In the genomic region with DNA sequence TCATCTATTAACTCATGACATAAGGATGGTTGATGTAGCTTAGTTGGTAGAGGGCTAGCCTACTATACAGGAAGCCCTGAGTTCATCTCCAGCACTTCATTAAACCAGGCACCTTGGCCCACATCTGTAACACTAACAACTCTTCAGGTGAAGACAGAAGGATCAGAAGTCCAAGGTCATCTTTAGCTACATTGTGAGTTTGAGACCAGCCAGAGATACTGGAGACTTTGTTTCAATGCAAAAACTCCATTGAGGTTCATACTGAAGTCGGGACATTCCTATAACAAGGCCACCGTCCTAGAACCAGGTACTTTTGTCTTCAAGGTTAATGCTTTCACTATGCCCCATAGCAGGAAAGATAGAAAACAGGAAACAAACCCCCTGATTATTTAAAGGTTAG, we compare ENCODE assay signal across 8 mouse cellular contexts. TPM values are rescaled to one million over a fixed set of nuclear protein-coding genes. Genes with fewer than 3 reads are reported as not detected.
DNase-seq lines count a peak whose midpoint lies in the region; ATAC-seq lines count a peak whose summit lies in the region.

No protein-coding gene starts in this region.

- no peak overlapping the region for H3K4me3 ChIP-seq in forebrain, embryonic 15.5 days
- no peak overlapping the region for H3K4me3 ChIP-seq in forebrain, embryonic 16.5 days (replicated peaks; ENCODE audit: low read length)
- H3K4me3 ChIP-seq in lung, embryonic 15.5 days, result no peak overlapping the region
- H3K4me3 ChIP-seq in liver, embryonic 12.5 days, result no peak overlapping the region
- no peak overlapping the region for H3K4me3 ChIP-seq in neural tube, embryonic 13.5 days

- no peak overlapping the region for H3K9ac ChIP-seq in forebrain, embryonic 15.5 days (replicated peaks)
- no peak overlapping the region for H3K9ac ChIP-seq in forebrain, embryonic 16.5 days (replicated peaks; ENCODE audit: low read depth, low read length)
- H3K9ac ChIP-seq in lung, embryonic 15.5 days, result no peak overlapping the region
- peak overlapping the region; percentile 73; the same call in 1 of the 2 replicates for H3K9ac ChIP-seq in liver, embryonic 12.5 days
- no peak overlapping the region for H3K9ac ChIP-seq in neural tube, embryonic 13.5 days

- peak overlapping the region; percentile 86; the same call in 1 of the 2 replicates for H3K4me2 ChIP-seq in forebrain, embryonic 15.5 days (replicated peaks)
- H3K4me2 ChIP-seq in forebrain, embryonic 16.5 days (ENCODE audit: low read length), result no peak overlapping the region
- H3K4me2 ChIP-seq in lung, embryonic 15.5 days, result peak overlapping the region; percentile 99
- H3K4me2 ChIP-seq in liver, embryonic 12.5 days, result peak overlapping the region; percentile 97
- H3K4me2 ChIP-seq in neural tube, embryonic 13.5 days, result peak overlapping the region; percentile 71

- no peaks in the 10 kb centered on the region for H3K27me3 ChIP-seq in forebrain, embryonic 15.5 days
- H3K27me3 ChIP-seq in forebrain, embryonic 16.5 days (replicated peaks; ENCODE audit: control insufficient read depth, insufficient read depth, low read length), result no peaks in the 10 kb centered on the region
- H3K27me3 ChIP-seq in lung, embryonic 15.5 days, result no peaks in the 10 kb centered on the region
- H3K27me3 ChIP-seq in liver, embryonic 12.5 days (replicated peaks), result no peaks in the 10 kb centered on the region
- H3K27me3 ChIP-seq in neural tube, embryonic 13.5 days, result no peaks in the 10 kb centered on the region

- no peaks in the 10 kb centered on the region for H3K9me3 ChIP-seq in forebrain, embryonic 15.5 days
- no peaks in the 10 kb centered on the region for H3K9me3 ChIP-seq in forebrain, embryonic 16.5 days (ENCODE audit: control insufficient read depth, low read length)
- no peaks in the 10 kb centered on the region for H3K9me3 ChIP-seq in lung, embryonic 15.5 days
- no peaks in the 10 kb centered on the region for H3K9me3 ChIP-seq in liver, embryonic 12.5 days (replicated peaks)
- H3K9me3 ChIP-seq in neural tube, embryonic 13.5 days, result no peaks in the 10 kb centered on the region

- peak overlapping the region; percentile 95; the same call in 1 of the 2 replicates for H3K27ac ChIP-seq in forebrain, embryonic 15.5 days (replicated peaks)
- no peak overlapping the region for H3K27ac ChIP-seq in forebrain, embryonic 16.5 days (ENCODE audit: low read length)
- no peak overlapping the region for H3K27ac ChIP-seq in lung, embryonic 15.5 days
- H3K27ac ChIP-seq in liver, embryonic 12.5 days, result peak overlapping the region; percentile 82; the same call in 1 of the 2 replicates
- H3K27ac ChIP-seq in neural tube, embryonic 13.5 days (replicated peaks), result peak overlapping the region; percentile 92

- 89% methylated on average over 2 of the region's 2 CpGs for WGBS in forebrain, embryonic 15.5 days
- WGBS in forebrain, embryonic 16.5 days, result 83% methylated on average over 2 of the region's 2 CpGs
- WGBS in lung, embryonic 15.5 days, result 84% methylated on average over 2 of the region's 2 CpGs
- 77% methylated on average over 2 of the region's 2 CpGs for whole genome bisulfite sequencing in liver, embryonic 12.5 days (ENCODE audit: insufficient replicate concordance)
- WGBS in neural tube, embryonic 13.5 days, result 90% methylated on average over 2 of the region's 2 CpGs

- DNase-seq in lung, postnatal 4 days, result no peak
- DNase-seq in thymus, postnatal 4 days, result no peak

- H3K36me3 ChIP-seq in forebrain, embryonic 15.5 days, result no peaks in the 10 kb centered on the region
- no peaks in the 10 kb centered on the region for H3K36me3 ChIP-seq in forebrain, embryonic 16.5 days (ENCODE audit: control insufficient read depth, insufficient read depth)
- H3K36me3 ChIP-seq in lung, embryonic 15.5 days, result no peaks in the 10 kb centered on the region
- no peaks in the 10 kb centered on the region for H3K36me3 ChIP-seq in liver, embryonic 12.5 days
- H3K36me3 ChIP-seq in neural tube, embryonic 13.5 days, result no peaks in the 10 kb centered on the region

- peaks cover 15% of the 10 kb centered on the region for H3K4me1 ChIP-seq in forebrain, embryonic 15.5 days
- peaks cover 11% of the 10 kb centered on the region for H3K4me1 ChIP-seq in forebrain, embryonic 16.5 days (replicated peaks; ENCODE audit: control insufficient read depth, insufficient read depth, low read length)
- H3K4me1 ChIP-seq in lung, embryonic 15.5 days, result peaks cover 23% of the 10 kb centered on the region
- peaks cover 58% of the 10 kb centered on the region for H3K4me1 ChIP-seq in liver, embryonic 12.5 days
- peaks cover 17% of the 10 kb centered on the region for H3K4me1 ChIP-seq in neural tube, embryonic 13.5 days (replicated peaks)

- ATAC-seq in forebrain, embryonic 15.5 days (replicated peaks), result no peak
- no peak for ATAC-seq in forebrain, embryonic 16.5 days
- no peak for ATAC-seq in lung, embryonic 15.5 days (ENCODE audit: borderline replicate concordance, extremely low read depth, low FRiP score, low TSS enrichment)
- ATAC-seq in liver, embryonic 12.5 days, result no peak
- ATAC-seq in neural tube, embryonic 13.5 days (ENCODE audit: low read depth), result no peak
- ATAC-seq in inflammation-experienced regulatory T-cells, adult 6 months, result no peak

RNA-seq across cellular contexts. Expression of gene Tmem231, which starts 0.5 kb away (rescaled TPM):
- 14.6 and 16.6 TPM in 2 replicates for polyA plus RNA-seq in forebrain, embryonic 15.5 days (2015; fragmentation: Nextera tagmentation; extraction: Ambion mirVana)
- 14.1 and 14.3 TPM in 2 replicates for polyA plus RNA-seq in forebrain, embryonic 16.5 days (2015; fragmentation: Nextera tagmentation; extraction: Ambion mirVana)
- 18.1 and 18.2 TPM in 2 replicates for polyA plus RNA-seq in lung, embryonic 15.5 days (2015; fragmentation: Nextera tagmentation; extraction: Ambion mirVana)
- polyA plus RNA-seq in liver, embryonic 12.5 days (2016; fragmentation: Nextera tagmentation; extraction: Ambion mirVana), result 3.0 and 3.6 TPM in 2 replicates
- polyA plus RNA-seq in neural tube, embryonic 13.5 days (2015; fragmentation: Nextera tagmentation; extraction: Ambion mirVana), result 16.0 and 16.3 TPM in 2 replicates
- polyA plus RNA-seq in inflammation-experienced regulatory T-cells, adult 6 months (2017; shearing (Covaris generic)), result 1 to 10 TPM in 2 of 3 experiments, under 1 TPM in 1; 0.97 to 2.0 (median 1.7) TPM

RNA-seq across cellular contexts. Expression of gene Gabarapl2, which starts 6.3 kb away (rescaled TPM):
- 483 and 504 TPM in 2 replicates for polyA plus RNA-seq in forebrain, embryonic 15.5 days (2015; fragmentation: Nextera tagmentation; extraction: Ambion mirVana)
- 479 and 491 TPM in 2 replicates for polyA plus RNA-seq in forebrain, embryonic 16.5 days (2015; fragmentation: Nextera tagmentation; extraction: Ambion mirVana)
- 181 and 184 TPM in 2 replicates for polyA plus RNA-seq in lung, embryonic 15.5 days (2015; fragmentation: Nextera tagmentation; extraction: Ambion mirVana)
- polyA plus RNA-seq in liver, embryonic 12.5 days (2016; fragmentation: Nextera tagmentation; extraction: Ambion mirVana), result 147 and 157 TPM in 2 replicates
- polyA plus RNA-seq in neural tube, embryonic 13.5 days (2015; fragmentation: Nextera tagmentation; extraction: Ambion mirVana), result 491 and 502 TPM in 2 replicates
- 100 to 1,000 TPM; 252 to 286 (median 255) TPM for polyA plus RNA-seq in inflammation-experienced regulatory T-cells, adult 6 months (2017; shearing (Covaris generic))

RNA-seq across cellular contexts. Expression of gene Chst5, which starts 24.0 kb away (rescaled TPM):
- polyA plus RNA-seq in forebrain, embryonic 15.5 days (2015; fragmentation: Nextera tagmentation; extraction: Ambion mirVana), result 2.7 and 2.8 TPM in 2 replicates
- 2.3 and 2.6 TPM in 2 replicates for polyA plus RNA-seq in forebrain, embryonic 16.5 days (2015; fragmentation: Nextera tagmentation; extraction: Ambion mirVana)
- 11.4 and 12.0 TPM in 2 replicates for polyA plus RNA-seq in lung, embryonic 15.5 days (2015; fragmentation: Nextera tagmentation; extraction: Ambion mirVana)
- 0.05 TPM in 1 of 2 replicates, not detected in the other for polyA plus RNA-seq in liver, embryonic 12.5 days (2016; fragmentation: Nextera tagmentation; extraction: Ambion mirVana)
- 4.2 and 6.0 TPM in 2 replicates for polyA plus RNA-seq in neural tube, embryonic 13.5 days (2015; fragmentation: Nextera tagmentation; extraction: Ambion mirVana)
- not detected for polyA plus RNA-seq in inflammation-experienced regulatory T-cells, adult 6 months (2017; shearing (Covaris generic))

RNA-seq across cellular contexts. Expression of gene Tmem170, which starts 57.7 kb away (rescaled TPM):
- polyA plus RNA-seq in forebrain, embryonic 15.5 days (2015; fragmentation: Nextera tagmentation; extraction: Ambion mirVana), result 4.2 and 4.3 TPM in 2 replicates
- polyA plus RNA-seq in forebrain, embryonic 16.5 days (2015; fragmentation: Nextera tagmentation; extraction: Ambion mirVana), result 3.6 and 3.8 TPM in 2 replicates
- 9.2 and 10.2 TPM in 2 replicates for polyA plus RNA-seq in lung, embryonic 15.5 days (2015; fragmentation: Nextera tagmentation; extraction: Ambion mirVana)
- 5.6 and 6.0 TPM in 2 replicates for polyA plus RNA-seq in liver, embryonic 12.5 days (2016; fragmentation: Nextera tagmentation; extraction: Ambion mirVana)
- 5.3 and 5.9 TPM in 2 replicates for polyA plus RNA-seq in neural tube, embryonic 13.5 days (2015; fragmentation: Nextera tagmentation; extraction: Ambion mirVana)
- 1 to 10 TPM; 5.2 to 7.5 (median 7.2) TPM for polyA plus RNA-seq in inflammation-experienced regulatory T-cells, adult 6 months (2017; shearing (Covaris generic))

RNA-seq across cellular contexts. Expression of gene Adat1, which starts 57.9 kb away (rescaled TPM):
- 9.3 and 9.8 TPM in 2 replicates for polyA plus RNA-seq in forebrain, embryonic 15.5 days (2015; fragmentation: Nextera tagmentation; extraction: Ambion mirVana)
- 8.4 and 10.0 TPM in 2 replicates for polyA plus RNA-seq in forebrain, embryonic 16.5 days (2015; fragmentation: Nextera tagmentation; extraction: Ambion mirVana)
- polyA plus RNA-seq in lung, embryonic 15.5 days (2015; fragmentation: Nextera tagmentation; extraction: Ambion mirVana), result 8.6 and 9.8 TPM in 2 replicates
- 6.9 and 7.3 TPM in 2 replicates for polyA plus RNA-seq in liver, embryonic 12.5 days (2016; fragmentation: Nextera tagmentation; extraction: Ambion mirVana)
- polyA plus RNA-seq in neural tube, embryonic 13.5 days (2015; fragmentation: Nextera tagmentation; extraction: Ambion mirVana), result 8.8 and 8.9 TPM in 2 replicates
- polyA plus RNA-seq in inflammation-experienced regulatory T-cells, adult 6 months (2017; shearing (Covaris generic)), result 1 to 10 TPM; 2.7 to 7.7 (median 6.8) TPM

Comparison
In these comparisons a context has a peak if more than half of its experiments do, and no peak if none do; other contexts are left out.
1. H3K27ac ChIP-seq: peak in forebrain, embryonic 15.5 days (single experiment), liver, embryonic 12.5 days (single experiment) and neural tube, embryonic 13.5 days (single experiment); none in forebrain, embryonic 16.5 days (single experiment) and lung, embryonic 15.5 days (single experiment).